8 mouse cellular contexts compared by ENCODE assay signal in genomic region chr3:145989576-145990081, GRCm38 (mm10). TPM values are rescaled to one million over a fixed set of nuclear protein-coding genes. Genes with fewer than 3 reads are reported as not detected.
DNase-seq lines count a peak whose midpoint lies in the region; ATAC-seq and TF ChIP-seq lines count a peak whose summit lies in the region.

No protein-coding gene starts in this region.

- H3K9ac ChIP-seq in intestine, postnatal 0 days (ENCODE audit: low read depth, low read length), result peak overlapping the region; percentile 64

- H3K4me3 ChIP-seq in lung, adult 2 months (replicated peaks; ENCODE audit: extremely low read depth, low read depth, low read length), result peak overlapping the region; percentile 62
- H3K4me3 ChIP-seq in embryonic facial prominence, embryonic 10.5 days, result peak overlapping the region; percentile 82
- H3K4me3 ChIP-seq in intestine, postnatal 0 days (ENCODE audit: low read depth, low read length), result peak overlapping the region; percentile 70

- no peak for ATAC-seq in intestine, postnatal 0 days

- peaks cover 4% of the 10 kb centered on the region; the same call in 1 of the 2 replicates for H3K36me3 ChIP-seq in embryonic facial prominence, embryonic 10.5 days (replicated peaks)
- H3K36me3 ChIP-seq in intestine, postnatal 0 days (ENCODE audit: control insufficient read depth, insufficient read depth), result no peaks in the 10 kb centered on the region

- 30% methylated on average over 11 of the region's 11 CpGs for WGBS in lung, adult 2 months
- WGBS in embryonic facial prominence, embryonic 10.5 days, result 5% methylated on average over 11 of the region's 11 CpGs
- WGBS in intestine, postnatal 0 days, result 4% methylated on average over 11 of the region's 11 CpGs

- DNase-seq in lung, adult 2 months, result no peak
- no peak for DNase-seq in lung, postnatal 4 days
- DNase-seq in embryonic facial prominence, embryonic 10.5 days (ENCODE audit: low spot score), result no peak
- peak; percentile 31 for DNase-seq in retina, embryonic 14.5 days (ENCODE audit: low spot score)
- DNase-seq in left cerebral cortex, adult 8-10 months (ENCODE audit: low spot score in 2 of 2), result no peak
- DNase-seq in layer of hippocampus, postnatal 36 days, result no peak
- DNase-seq in frontal cortex, postnatal 14 days (ENCODE audit: low spot score in 2 of 2), result no peak

- H3K27ac ChIP-seq in embryonic facial prominence, embryonic 10.5 days (replicated peaks), result no peak overlapping the region
- H3K27ac ChIP-seq in intestine, postnatal 0 days (ENCODE audit: low read depth, low read length), result no peak overlapping the region

- H3K4me1 ChIP-seq in lung, adult 2 months (ENCODE audit: control insufficient read depth, insufficient read depth, low read length), result peaks cover 2% of the 10 kb centered on the region
- peaks cover 46% of the 10 kb centered on the region for H3K4me1 ChIP-seq in embryonic facial prominence, embryonic 10.5 days
- H3K4me1 ChIP-seq in intestine, postnatal 0 days (replicated peaks; ENCODE audit: control insufficient read depth, insufficient read depth, low read length), result 0 out of 2 replicates have a peak, but pooled peaks cover 4% of the 10 kb centered on the region

- TF ChIP-seq CTCF in lung, adult 2 months (IDR thresholded peaks at IDR 0.05; ENCODE audit: insufficient read depth, low read length), result no peak
- peak; percentile 40 for TF ChIP-seq CTCF in intestine, postnatal 0 days (IDR thresholded peaks at IDR 0.05; ENCODE audit: low read depth)

- peak overlapping the region; percentile 93 for H3K4me2 ChIP-seq in intestine, postnatal 0 days (replicated peaks; ENCODE audit: low read depth)

- no peaks in the 10 kb centered on the region for H3K9me3 ChIP-seq in embryonic facial prominence, embryonic 10.5 days
- H3K9me3 ChIP-seq in intestine, postnatal 0 days (ENCODE audit: control insufficient read depth), result no peaks in the 10 kb centered on the region

- H3K27me3 ChIP-seq in embryonic facial prominence, embryonic 10.5 days (replicated peaks; ENCODE audit: low read depth, poor library complexity, severe bottlenecking), result peaks cover 37% of the 10 kb centered on the region
- H3K27me3 ChIP-seq in intestine, postnatal 0 days (replicated peaks; ENCODE audit: control insufficient read depth, insufficient read depth, low read length), result no peaks in the 10 kb centered on the region

- TF ChIP-seq POLR2A in lung, adult 2 months (IDR thresholded peaks at IDR 0.05; ENCODE audit: borderline replicate concordance, extremely low read depth, low read depth, low read length), result no peak

RNA-seq across cellular contexts. Expression of gene Syde2, which starts 2.0 kb away (rescaled TPM):
- polyA plus RNA-seq in lung, adult 2 months (2012; rRNA removed), result 6.6 and 9.0 TPM in 2 replicates
- 1.4 TPM in 2 replicates for polyA plus RNA-seq in embryonic facial prominence, embryonic 10.5 days (2016; fragmentation: Nextera tagmentation; extraction: Ambion mirVana)
- 0.98 and 1.5 TPM in 2 replicates for polyA plus RNA-seq in intestine, postnatal 0 days (2015; fragmentation: Nextera tagmentation; extraction: Ambion mirVana)
- 1 to 10 TPM; 2.4 to 3.4 (median 3.1) TPM for total RNA-seq in left cerebral cortex, adult 8-10 months (2022)
- 1 to 10 TPM; 3.6 to 4.0 TPM for total RNA-seq in layer of hippocampus, postnatal 36 days (2021)

RNA-seq across cellular contexts. Expression of gene 2410004B18Rik, which starts 51.8 kb away (rescaled TPM):
- polyA plus RNA-seq in lung, adult 2 months (2012; rRNA removed), result 13.6 and 16.8 TPM in 2 replicates
- polyA plus RNA-seq in embryonic facial prominence, embryonic 10.5 days (2016; fragmentation: Nextera tagmentation; extraction: Ambion mirVana), result 51.1 and 53.1 TPM in 2 replicates
- polyA plus RNA-seq in intestine, postnatal 0 days (2015; fragmentation: Nextera tagmentation; extraction: Ambion mirVana), result 38.7 and 38.9 TPM in 2 replicates
- 10 to 100 TPM; 26.4 to 34.7 (median 31.2) TPM for total RNA-seq in left cerebral cortex, adult 8-10 months (2022)
- total RNA-seq in layer of hippocampus, postnatal 36 days (2021), result 10 to 100 TPM; 43.9 to 44.7 TPM
